Mouse (Mus musculus) v-Abl transformed pro-B cells (cell line): ENCODE results near the gene Lrrc37a.
"Not testable (repeated sequence)": the region's sequence is repeated elsewhere in the genome, so short reads cannot be mapped to it uniquely, and the experiment has no call there.

ENCODE experiments used
- in situ Hi-C, 2 experiments: fragments of 400-800 bp; cut with MboI; formaldehyde crosslinking; loops; one replicate each; pipeline ENCODE4 v1.15.1; 2025; ENCODE audit not compliant: unreplicated experiment in 2 of 2

Gene Lrrc37a

DNA sequence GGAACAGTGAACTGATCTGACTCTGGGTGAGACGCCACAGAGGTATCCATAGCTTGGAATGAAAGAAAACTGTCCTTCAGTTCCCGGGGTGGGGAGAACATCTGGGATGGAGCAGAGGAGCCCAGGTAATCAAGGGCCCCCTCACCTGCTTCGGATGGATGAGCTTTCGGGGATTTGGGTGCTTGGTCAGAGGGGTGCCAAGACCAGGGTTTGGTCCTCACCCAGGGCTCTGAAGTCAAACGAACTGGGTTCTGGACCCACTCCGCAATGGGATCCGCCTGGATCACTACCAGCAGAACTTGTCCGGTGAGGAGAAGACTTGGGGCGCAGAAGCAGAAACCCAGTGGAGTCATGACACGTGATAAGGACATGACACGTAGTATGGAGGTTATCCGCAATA lies at the start of gene Lrrc37a:
Lrrc37a (minus strand) TSS at position 101 of the 400 bp plus-strand sequence.
- in situ Hi-C loops = no loop called here

DNA sequence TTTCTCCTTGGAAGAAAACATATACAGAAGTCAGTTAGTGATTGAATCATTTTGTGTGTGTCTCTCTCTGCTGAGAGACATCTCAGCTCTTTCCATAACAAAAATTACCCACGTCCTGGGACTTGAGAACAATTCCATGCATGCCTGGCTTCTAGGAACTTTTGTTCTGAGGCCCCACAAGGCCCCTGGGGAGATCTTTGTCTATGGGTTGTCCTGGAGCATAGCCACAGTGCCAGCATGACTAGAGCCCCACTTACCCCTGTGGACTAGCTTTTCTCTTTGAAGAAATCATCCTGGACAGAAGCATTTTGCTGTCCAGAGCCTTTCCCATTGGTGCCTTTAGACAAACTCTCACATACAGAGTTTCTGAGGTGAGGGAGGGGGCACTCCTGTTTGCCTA lies 30.6 kb upstream of the Lrrc37a start:
- in situ Hi-C loops = not testable (repeated sequence)

DNA sequence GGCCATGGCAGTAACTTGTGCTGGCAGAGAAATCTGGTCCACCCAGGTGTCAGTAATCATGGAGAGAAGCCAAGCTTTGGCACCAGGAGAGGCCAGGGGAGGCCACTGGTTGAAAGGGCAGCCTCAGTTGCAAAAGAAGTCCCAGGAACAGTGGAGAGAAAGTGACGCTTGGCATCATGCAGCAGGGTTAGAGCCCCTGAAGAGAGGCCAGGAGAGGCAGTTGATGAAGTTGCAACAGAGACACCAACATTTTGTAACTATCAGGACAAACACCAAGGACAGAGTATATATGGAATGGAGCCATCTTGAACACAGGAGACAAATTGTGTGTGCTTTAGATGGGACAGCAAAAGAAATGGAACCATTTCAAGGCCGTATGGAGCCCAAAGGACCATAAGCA lies 7.7 kb upstream of the Lrrc37a start:
- in situ Hi-C loops = no loop called here

GRCm38 (mm10) chr11:103464443-103464842 lies 40.0 kb downstream of the Lrrc37a start:
- in situ Hi-C loops = loop anchor here (5.0 to 10.0 kb wide), 4 partner anchors 52 to 360 kb away; partner anchors contain the start of genes Acbd4 (in 1 of the 2), Plcd3 (in 1 of the 2) and Plekhm1 (in 1 of the 2)

DNA sequence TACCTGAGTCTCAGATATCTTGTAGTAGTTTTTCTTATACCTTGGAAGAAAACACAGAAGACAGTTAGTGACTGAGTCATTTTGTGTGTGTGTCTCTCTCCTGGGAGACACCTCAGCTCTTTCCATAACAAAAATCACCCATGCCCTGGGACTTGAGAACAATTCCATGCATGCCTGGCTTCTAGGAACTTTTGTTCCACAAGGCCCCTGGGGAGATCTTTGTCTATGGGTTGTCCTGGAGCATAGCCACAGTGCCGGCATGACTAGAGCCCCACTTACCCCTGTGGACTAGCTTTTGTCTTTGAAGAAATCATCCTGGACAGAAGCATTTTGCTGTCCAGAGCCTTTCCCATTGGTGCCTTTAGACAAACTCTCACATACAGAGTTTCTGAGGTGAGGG lies 53.3 kb downstream of the Lrrc37a start:
- in situ Hi-C loops = not testable (repeated sequence)

DNA sequence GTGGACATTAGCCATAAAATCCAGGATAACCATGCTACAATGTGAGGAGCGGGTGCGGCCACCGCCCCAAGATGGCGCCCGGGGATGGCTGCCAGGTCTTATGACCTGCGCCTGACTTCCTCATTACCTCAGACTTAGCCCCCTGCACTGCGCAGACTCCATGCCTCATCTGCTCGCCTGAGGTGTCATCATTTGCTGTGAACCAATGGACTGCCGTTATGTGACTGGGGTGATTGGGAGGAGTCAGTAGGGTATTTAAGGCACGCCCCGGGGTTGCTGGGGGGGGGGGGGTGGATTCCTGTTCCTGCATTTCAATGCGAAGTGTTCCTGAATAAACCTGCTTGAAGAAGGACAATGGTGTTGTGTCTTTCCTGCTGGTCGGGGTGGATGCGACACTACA lies 54.7 kb downstream of the Lrrc37a start:
- in situ Hi-C loops = not testable (repeated sequence)

- in situ Hi-C loops = no loop called here
Observed at GRCm38 (mm10) chr11:103443678-103444077, 60.7 kb downstream of the Lrrc37a start.

- in situ Hi-C loops = no loop called here
Observed at GRCm38 (mm10) chr11:103436282-103436681, 68.1 kb downstream of the Lrrc37a start.

- in situ Hi-C loops = no loop called here
Observed at GRCm38 (mm10) chr11:103425031-103425430, 79.4 kb downstream of the Lrrc37a start.

DNA sequence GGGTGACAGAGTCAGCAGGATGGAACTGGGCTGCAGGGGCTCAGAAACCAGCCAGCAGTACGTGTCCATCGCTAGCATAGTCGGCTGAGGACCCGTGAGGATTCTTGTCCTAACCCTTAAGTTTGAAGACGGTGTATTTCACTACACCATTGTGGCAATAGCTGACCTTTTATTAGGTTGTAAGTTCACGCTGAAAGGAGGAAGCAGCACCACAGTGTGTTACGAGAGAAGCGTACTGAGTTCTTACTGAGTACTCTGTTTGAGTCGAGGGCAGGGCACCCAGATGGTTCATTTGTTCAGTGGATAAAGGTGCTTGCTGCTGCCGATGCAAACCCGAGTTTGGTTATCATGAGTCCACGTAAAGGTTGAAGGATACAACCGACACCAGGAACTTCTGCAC lies 84.7 kb downstream of the Lrrc37a start:
- in situ Hi-C loops = no loop called here

- in situ Hi-C loops = no loop called here
Observed at GRCm38 (mm10) chr11:103419226-103419625, 85.2 kb downstream of the Lrrc37a start.

DNA sequence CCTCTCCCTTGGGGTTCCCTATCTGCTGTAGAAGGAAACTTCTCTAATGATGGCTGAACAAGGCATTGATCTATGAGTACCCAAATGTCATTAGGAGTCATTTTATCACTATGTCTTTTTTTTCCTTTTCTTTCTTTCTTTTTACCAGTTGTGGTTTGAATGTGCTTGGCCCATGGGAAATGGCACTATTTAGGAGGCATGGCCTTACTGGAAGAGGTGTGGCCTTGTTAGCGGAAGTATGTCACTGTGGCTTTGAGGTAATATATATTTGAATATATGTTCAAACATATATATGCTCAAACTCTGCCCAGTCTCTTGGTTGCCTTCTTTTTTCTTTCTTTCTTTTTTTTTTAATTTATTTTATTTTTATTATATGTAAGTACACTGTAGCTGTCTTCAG lies 90.9 kb downstream of the Lrrc37a start:
- in situ Hi-C loops = loop anchor here in 1 of 2 experiments (5.0 kb wide), 2 partner anchors 49 to 56 kb away; no protein-coding TSS in a partner anchor

DNA sequence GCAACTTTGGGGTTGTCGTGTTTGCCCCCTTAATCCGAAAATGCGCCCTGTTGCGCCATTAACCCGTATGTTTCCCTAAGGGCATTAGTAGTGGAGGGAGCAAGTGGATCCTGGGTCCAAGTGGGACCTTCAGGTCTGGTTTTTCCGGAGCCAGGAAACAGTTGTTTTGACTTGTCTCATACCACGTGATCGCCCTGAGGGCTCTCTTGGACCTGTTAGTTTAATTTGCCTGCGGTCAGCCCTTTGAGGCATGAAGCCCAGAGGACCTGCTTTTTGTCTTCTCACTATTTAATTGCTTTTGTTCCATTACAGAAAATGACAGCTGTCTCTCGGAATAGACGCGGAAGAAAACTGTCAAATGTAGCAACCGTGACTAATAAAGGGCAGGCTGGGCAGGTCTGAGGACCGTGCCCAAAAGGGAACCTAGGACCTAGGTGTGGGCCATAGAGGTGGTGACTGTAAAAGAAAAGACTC lies 91.4 kb downstream of the Lrrc37a start:
- in situ Hi-C loops = loop anchor here in 1 of 2 experiments (5.0 kb wide), 2 partner anchors 49 to 56 kb away; no protein-coding TSS in a partner anchor

DNA sequence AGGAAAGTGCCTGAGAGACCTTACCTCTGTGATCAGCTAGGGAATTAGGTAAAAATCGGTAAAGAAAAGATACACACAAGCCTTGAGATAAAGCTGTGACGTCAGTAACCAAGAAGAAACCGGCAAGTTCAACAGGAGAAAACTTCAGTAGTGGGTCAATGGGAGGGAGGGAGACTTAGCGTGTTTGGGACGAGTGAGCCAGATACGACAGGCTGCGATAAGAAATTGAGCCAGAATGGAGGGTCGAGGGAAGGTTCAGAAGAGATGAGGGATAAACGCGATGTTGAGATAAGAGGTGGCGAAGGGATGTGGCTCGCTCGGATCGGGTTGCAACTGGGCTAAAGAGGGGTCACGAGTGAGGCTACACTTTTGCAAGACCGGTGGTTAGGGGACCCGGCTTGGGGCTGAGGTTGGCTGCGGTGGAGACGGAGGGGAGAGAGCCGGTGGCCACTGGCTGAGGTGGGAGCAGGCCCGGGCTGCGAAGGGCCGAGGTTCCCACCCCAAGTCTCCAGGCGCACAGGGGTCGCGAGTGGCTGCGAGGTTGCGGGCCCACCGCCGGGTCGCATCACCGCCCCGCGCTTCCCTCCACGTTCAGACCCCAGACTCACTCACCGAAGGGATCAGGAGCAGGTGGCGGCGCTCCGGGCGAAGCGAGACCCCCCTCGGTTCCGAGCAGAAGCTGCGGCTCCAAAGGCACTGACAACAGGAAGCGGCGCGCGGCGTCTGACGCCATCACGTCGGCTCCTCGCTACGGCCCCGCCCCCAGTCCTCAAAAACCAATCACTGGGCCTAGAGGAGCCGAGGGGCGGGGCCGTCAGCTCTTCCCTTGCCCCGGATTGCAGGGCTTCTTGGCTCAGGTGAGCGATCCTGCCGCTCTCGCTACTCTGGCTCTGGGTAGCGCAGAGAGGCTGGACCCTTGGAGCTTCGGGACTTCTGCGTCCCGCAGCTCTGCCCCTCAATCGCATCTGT lies 92.1 kb downstream of the Lrrc37a start, which contains the start of gene Plekhm1:
Plekhm1 (minus strand) TSS at position 707 of the 969 bp plus-strand sequence.
- in situ Hi-C loops = loop anchor here in 1 of 2 experiments (5.0 kb wide), 2 partner anchors 50 to 55 kb away; no protein-coding TSS in a partner anchor

- in situ Hi-C loops = loop anchor here in 1 of 2 experiments (5.0 kb wide), 2 partner anchors 51 to 54 kb away; no protein-coding TSS in a partner anchor
Observed at GRCm38 (mm10) chr11:103411301-103411700, 93.1 kb downstream of the Lrrc37a start.

DNA sequence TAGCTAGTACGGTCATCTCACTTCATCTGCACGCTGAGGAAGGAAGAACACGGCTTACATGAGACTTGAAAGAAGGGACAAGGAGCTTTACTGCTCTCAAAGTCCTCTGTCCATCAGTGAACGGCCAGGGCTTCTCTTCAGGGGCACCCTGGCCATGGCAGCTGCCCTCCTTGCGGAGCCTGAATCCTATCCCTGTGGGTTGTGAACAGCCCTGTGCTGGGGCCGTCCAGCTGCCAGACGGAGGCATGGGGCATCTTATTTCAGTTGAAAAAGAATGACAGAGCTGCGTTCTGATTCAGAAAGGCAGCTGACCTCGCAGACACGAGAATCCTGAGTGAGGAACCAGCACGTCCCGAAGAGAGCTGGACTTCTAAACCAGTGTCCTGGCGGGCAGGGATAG lies 95.5 kb downstream of the Lrrc37a start:
- in situ Hi-C loops = no loop called here

DNA sequence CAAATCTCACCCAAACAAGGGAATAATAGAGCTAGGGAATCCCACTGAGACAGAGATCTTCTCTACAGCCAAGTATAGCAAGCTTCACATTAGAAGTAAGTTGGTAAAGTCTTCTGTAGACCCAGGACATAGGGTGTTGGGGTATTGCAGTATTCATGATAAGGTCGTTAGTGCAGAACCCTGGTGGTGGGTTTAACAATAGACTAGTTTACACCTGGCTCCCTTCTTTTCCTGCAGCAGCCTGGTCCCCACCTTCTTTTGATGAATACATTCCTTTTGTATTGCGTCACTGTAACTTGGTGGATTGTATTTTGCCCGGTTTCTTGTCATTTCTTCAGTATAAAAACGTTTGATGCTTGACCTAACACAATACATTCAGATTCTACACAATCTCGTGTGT lies 97.3 kb downstream of the Lrrc37a start:
- in situ Hi-C loops = not testable (repeated sequence)

GRCm38 (mm10) chr11:103406551-103406950 lies 97.8 kb downstream of the Lrrc37a start:
- in situ Hi-C loops = no loop called here

DNA sequence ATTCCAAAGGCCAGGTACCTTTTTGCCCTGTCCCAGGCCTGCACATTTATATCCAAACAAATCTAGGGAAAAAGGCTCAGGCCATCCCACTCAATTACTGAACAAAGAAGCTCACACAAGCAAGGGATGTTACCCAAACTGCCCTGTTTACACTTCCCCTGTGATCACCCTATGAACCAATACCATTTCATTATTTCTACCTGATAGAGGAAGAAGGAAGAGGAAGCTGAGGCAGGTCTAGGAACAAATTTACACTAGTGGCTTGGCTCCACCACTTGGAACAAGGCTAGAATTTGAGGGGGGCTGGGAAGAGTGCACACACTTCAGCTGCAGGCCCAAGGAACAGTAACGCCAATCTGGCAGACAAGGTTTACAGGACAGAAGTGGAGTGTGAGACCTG lies 98.6 kb downstream of the Lrrc37a start:
- in situ Hi-C loops = no loop called here

DNA sequence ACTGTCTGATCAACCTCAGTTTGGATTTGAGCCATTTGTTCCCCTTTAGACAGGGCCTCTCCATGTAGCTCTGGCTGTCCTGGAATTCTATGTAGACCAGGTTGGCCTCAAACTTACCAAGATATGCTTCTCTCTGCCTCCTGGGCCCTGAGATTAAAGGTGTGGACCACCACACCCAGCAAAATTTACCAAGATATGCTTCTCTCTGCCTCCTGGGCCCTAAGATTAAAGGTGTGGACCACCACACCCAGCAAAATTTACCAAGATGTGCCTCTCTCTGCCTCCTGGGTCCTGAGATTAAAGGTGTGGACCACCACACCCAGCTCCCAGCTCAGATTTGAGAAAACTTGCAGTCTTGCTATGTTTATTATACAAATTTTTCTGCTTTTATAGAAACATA lies 99.8 kb downstream of the Lrrc37a start:
- in situ Hi-C loops = no loop called here

DNA sequence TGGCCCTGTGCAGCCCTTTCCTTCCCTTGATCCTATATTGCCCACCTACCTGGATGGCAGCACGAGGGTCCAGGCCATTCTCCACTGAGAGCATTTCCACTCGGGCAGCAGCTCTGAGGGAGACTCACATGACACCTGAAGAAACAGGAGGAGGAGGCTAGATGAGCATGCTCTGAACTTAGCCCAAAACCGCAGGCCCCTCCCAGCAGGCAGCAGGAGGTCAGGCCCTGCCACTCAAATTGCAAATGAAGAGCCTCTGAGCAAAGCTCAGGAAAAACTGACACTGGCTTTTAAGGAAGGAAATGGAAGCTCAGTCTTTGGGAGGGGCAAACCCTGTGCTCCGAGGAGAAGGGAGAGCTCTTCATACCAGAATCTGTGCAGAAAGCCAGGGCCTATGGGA lies 100.6 kb downstream of the Lrrc37a start:
- in situ Hi-C loops = no loop called here
